Mouse (Mus musculus): ENCODE results near the gene Gm20388.

DNA sequence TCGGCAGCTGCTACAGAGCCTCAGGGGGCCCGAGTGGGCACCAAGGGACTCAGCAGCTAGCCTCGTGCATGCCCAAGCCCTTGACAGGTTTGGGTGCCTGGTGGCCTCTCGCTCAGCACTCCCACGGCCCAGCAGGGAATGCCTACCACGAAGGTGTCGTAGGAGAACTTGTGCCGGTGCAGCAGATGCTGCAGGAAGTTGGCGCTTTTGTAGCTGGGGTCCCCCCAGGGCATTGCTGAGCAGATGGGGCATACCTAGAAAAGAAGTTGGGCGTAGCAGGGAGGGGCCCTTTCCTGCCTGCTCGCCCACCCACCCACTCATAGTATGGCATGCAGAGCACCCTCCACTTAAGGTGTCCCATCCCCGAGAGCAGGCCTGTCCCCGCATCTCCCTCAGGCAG lies 2557.2 kb downstream of the Gm20388 start:
- TF ChIP-seq TAL1 (IDR thresholded peaks at IDR 0.05; ENCODE audit: low read length): no peak
- no peak for TF ChIP-seq GATA1 (IDR thresholded peaks at IDR 0.05; ENCODE audit: low read length)

Measured in erythroblast, embryonic 14.5 days (primary cell).